Mouse (Mus musculus) common myeloid progenitor, adult 5-6 weeks (primary cell): Measurements from ENCODE around the gene Slc7a6. TPM values are rescaled to one million over a fixed set of nuclear protein-coding genes. Genes with fewer than 3 reads are reported as not detected.
"Not testable (repeated sequence)": the region's sequence is repeated elsewhere in the genome, so short reads cannot be mapped to it uniquely, and the experiment has no call there.

Experiments used
- ATAC-seq: replicated peaks from 2 replicates; pipeline ENCODE4 v1.8.0; 2016; ENCODE audit warnings: low read depth, mild to moderate bottlenecking, moderate TSS enrichment, inconsistent platforms; ENCODE audit not compliant: poor library complexity, severe bottlenecking
- total RNA-seq: library from RNA; stranded (forward); fragments of 200-1000, 187-1606 nt; gene quantifications from 2 replicates; pipeline ENCODE4 v1.2.3, GENCODE M21; 2017

Slc7a6 gene
- total RNA-seq, 1 experiment from 2014 or later: 28.2 TPM

GRCm38 (mm10) chr8:106177594-106177993 lies 8.9 kb downstream of the Slc7a6 start:
- ATAC-seq: no peak

DNA sequence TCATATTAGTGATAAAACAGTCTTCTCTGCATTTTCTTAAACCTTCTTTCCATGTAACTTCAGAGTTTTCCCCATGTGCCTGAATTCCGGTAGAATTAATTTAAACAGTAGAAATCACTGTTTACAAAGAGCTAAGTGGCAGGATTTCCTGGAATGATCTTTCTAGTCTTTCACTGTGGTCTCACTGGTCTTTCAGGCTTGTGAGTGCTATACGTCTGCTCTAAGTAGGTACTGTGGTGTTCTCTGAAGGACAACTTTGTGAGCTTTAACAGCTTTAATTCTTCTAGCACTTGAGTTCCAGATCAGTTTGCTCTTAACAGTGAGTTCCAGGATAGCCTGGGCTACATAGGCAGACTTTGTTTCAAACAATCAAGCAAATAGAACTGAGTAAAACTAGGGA lies 9.8 kb downstream of the Slc7a6 start:
- no peak for ATAC-seq

- no peak for ATAC-seq
Observed at GRCm38 (mm10) chr8:106185628-106186270, 17.1 kb downstream of the Slc7a6 start.

DNA sequence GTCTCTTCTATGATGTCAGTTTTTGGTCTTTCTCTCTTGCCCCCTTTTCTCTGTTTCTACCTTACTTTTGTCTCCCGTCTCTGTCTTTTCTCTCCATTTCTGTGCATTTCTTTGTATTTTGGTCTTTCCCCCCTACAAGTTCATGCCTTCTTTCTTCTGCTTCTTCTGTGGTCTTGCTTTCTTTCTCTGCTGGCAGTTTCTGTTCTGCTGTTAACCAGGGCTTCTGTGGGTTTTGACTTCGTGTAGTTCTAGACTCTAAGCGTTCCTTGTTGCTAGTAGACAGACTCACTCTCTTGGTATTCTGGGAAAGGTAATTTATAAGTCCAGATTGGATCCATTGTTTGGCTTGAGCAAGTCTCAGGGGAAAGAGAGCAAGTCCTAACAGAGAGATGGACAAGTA lies 17.7 kb downstream of the Slc7a6 start:
- no peak for ATAC-seq

GRCm38 (mm10) chr8:106189162-106189561 lies 20.5 kb downstream of the Slc7a6 start:
- no peak for ATAC-seq

GRCm38 (mm10) chr8:106191639-106192038 lies 23.0 kb downstream of the Slc7a6 start:
- ATAC-seq: peak; percentile 79

- ATAC-seq: 0 out of 2 replicates have a peak, but pooled peaks have one; percentile 15
Observed at GRCm38 (mm10) chr8:106193162-106193561, 24.5 kb downstream of the Slc7a6 start.

DNA sequence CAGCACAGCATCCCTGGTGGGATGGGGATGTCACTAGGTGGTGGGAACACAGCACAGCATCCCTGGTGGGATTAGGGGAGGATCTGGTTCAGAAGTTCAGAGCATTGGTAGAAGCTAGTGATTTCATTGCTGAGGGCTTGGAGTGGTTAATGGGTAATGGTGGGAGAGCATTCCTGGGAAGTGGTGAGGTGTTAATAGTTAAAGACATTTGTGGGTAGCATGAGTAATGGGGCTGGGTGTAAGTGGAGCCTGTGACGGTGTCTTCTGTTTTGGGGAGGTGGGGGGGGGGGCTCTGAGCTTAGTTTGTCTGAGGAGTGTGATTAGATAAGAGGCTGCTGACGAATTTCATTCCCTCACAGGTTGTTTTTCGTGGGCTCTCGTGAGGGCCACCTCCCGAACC lies 25.4 kb downstream of the Slc7a6 start:
- ATAC-seq: no peak

- peak; percentile 96 for ATAC-seq
Observed at GRCm38 (mm10) chr8:106198741-106199140, 30.1 kb downstream of the Slc7a6 start.

- not testable (repeated sequence) for ATAC-seq
Observed at GRCm38 (mm10) chr8:106199596-106199995, 30.9 kb downstream of the Slc7a6 start.

DNA sequence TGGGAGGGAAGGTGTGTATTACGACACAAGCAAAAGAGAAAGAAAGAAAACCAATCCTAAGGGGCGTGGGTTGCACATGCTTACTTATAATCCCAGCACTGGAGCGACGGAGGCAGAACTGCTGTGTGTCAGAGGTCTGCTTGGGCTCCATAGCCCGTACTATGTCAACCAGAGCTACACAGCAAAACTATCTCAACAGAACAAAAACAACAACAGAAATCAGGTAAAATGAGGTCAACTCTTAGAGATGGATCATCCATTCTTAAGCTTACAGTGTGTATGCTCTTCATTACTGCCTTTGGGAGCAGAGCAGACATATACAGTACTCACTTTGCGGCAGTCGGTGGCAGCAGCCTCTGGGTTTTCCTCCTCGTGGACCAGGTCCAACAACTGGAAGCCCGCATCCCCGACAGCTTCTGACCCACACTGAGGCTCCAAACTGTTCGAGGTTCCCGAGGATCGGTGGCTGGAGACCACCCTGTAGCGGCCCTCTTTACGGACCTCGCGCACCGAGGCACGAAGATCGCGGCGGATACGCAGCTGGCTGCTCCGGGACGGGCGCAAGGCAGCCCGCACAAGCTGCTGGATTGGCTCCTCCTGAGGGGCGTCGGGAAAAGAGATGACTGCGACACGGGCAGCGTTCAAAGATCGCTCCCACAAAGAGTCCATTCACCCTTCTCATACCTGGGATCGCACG lies 41.5 kb downstream of the Slc7a6 start:
- peak; percentile 16; the same call in 1 of the 2 replicates for ATAC-seq

GRCm38 (mm10) chr8:106210821-106211345 lies 42.2 kb downstream of the Slc7a6 start, which contains the start of the genes Slc7a6os and Prmt7:
Gene Slc7a6os (minus strand): TSS chr8:106210935.
Gene Prmt7 (plus strand): TSS chr8:106210936.
- ATAC-seq: peak; percentile 98

DNA sequence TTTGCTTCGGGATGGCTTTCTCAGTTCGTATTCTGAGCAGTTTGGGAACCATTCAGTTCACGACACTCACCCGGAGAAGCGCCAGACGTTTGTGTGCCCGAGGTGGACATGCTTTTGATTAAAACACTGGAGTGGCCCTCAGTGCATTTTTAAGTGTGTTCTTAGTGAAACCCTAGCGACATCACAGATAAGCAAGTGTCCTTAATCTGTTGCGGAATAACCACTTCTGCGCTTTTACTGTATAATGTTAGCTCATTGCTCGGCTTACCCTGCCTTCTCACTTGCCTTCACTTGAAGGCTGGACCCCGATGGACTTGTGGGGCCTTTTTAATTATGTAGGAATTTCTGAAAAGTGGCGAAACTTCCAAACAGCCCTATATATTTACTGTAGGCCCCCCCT lies 42.8 kb downstream of the Slc7a6 start:
- peak; percentile 4; the same call in 1 of the 2 replicates for ATAC-seq

- no peak for ATAC-seq
Observed at GRCm38 (mm10) chr8:106213959-106214358, 45.3 kb downstream of the Slc7a6 start.

GRCm38 (mm10) chr8:106219620-106220019 lies 51.0 kb downstream of the Slc7a6 start:
- no peak for ATAC-seq

- peak; percentile 85 for ATAC-seq
Observed at GRCm38 (mm10) chr8:106226589-106226988, 57.9 kb downstream of the Slc7a6 start.

DNA sequence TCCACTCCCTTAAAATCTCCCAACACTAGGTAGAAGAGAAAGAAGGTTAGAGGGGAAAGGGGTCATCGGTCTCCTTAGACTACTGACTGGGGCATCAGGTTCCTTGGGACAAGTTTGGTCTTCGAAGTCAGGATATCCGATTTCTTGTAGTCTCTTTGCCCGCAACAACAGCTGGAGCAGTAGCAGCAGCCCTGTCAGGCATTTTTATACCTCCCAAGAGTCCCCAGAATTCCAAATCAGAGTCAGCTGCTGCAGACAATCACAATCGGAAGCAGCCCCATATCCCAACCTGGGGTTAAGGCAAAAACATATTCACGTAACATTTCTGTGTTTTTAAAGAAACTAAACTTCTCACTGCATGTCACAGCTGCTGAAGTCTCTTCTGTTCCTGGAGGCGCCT lies 62.9 kb downstream of the Slc7a6 start:
- ATAC-seq: no peak

DNA sequence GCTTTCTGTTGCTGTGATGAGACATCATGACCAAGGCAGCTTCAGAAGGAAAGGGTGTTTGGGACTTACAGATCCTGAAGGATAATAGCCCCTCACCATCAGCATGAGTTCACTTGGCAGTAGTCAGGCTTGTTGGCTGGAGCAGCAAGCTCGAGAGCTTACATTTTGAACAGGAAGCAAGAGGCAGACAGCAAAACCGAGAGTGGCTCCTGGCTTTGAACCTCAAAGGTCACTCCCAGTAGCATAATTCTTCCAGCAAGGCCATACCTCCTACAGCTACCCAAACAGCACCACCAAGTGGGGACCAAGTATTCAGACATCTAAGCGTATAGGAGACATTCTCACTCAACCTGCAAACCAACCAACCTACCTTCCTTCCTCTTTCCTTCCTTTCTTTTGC lies 64.1 kb downstream of the Slc7a6 start:
- no peak for ATAC-seq

GRCm38 (mm10) chr8:106234567-106235261 lies 66.1 kb downstream of the Slc7a6 start:
- no peak for ATAC-seq

GRCm38 (mm10) chr8:106237106-106237505 lies 68.4 kb downstream of the Slc7a6 start:
- no peak for ATAC-seq
